ENCODE assay signal across 31 mouse cellular contexts in genomic region chr14:21583868-21584267, GRCm38 (mm10).
DNase-seq lines count a peak whose midpoint lies in the region; ATAC-seq and TF ChIP-seq lines count a peak whose summit lies in the region.
"Had no signal": no experiment of that assay in that cellular context is flagged by ENCODE, and none has a peak within 500 bp of the region (broad histone marks: within the 10 kb centered on the region; RNA-seq: fewer than 3 reads in every experiment).

No protein-coding gene starts in this region.

- no peak overlapping the region for H3K9ac ChIP-seq in liver, embryonic 11.5 days (ENCODE audit: low read depth, low read length)
- peak overlapping the region; percentile 9; the same call in 1 of the 2 replicates for H3K9ac ChIP-seq in liver, embryonic 14.5 days (replicated peaks)
- no peak overlapping the region for H3K9ac ChIP-seq in neural tube, embryonic 15.5 days (replicated peaks)
- H3K9ac ChIP-seq: embryonic facial prominence, embryonic 13.5 days; forebrain, embryonic 12.5 days; forebrain, postnatal 0 days; hindbrain, embryonic 15.5 days; limb, embryonic 15.5 days; lung, embryonic 15.5 days; midbrain, embryonic 12.5 days had no signal

- TF ChIP-seq CTCF in gastrocnemius, adult 2 months (IDR thresholded peaks at IDR 0.05): no peak
- TF ChIP-seq CTCF in liver, embryonic 14.5 days (IDR thresholded peaks at IDR 0.05; ENCODE audit: low read depth): no peak

- no peaks in the 10 kb centered on the region for H3K36me3 ChIP-seq in liver, embryonic 11.5 days (ENCODE audit: control insufficient read depth, insufficient read depth, low read length)
- H3K36me3 ChIP-seq in liver, embryonic 14.5 days (replicated peaks; ENCODE audit: control insufficient read depth, insufficient read depth, low read depth): no peaks in the 10 kb centered on the region
- no peaks in the 10 kb centered on the region for H3K36me3 ChIP-seq in neural tube, embryonic 15.5 days
- H3K36me3 ChIP-seq: embryonic facial prominence, embryonic 13.5 days; forebrain, embryonic 12.5 days; hindbrain, embryonic 10.5 days; hindbrain, embryonic 15.5 days; limb, embryonic 10.5 days; limb, embryonic 15.5 days; lung, embryonic 15.5 days; midbrain, embryonic 12.5 days had no signal

- no peaks in the 10 kb centered on the region for H3K27me3 ChIP-seq in liver, embryonic 11.5 days (replicated peaks; ENCODE audit: control insufficient read depth, insufficient read depth, low read length)
- no peaks in the 10 kb centered on the region for H3K27me3 ChIP-seq in liver, embryonic 14.5 days (ENCODE audit: control insufficient read depth, insufficient read depth, low read length)
- no peaks in the 10 kb centered on the region for H3K27me3 ChIP-seq in neural tube, embryonic 15.5 days (replicated peaks)
- H3K27me3 ChIP-seq: CH12.LX; embryonic facial prominence, embryonic 13.5 days; forebrain, embryonic 12.5 days; hindbrain, embryonic 15.5 days; limb, embryonic 15.5 days; lung, embryonic 15.5 days; midbrain, embryonic 12.5 days; Patski had no signal

- no peak overlapping the region for H3K4me2 ChIP-seq in liver, embryonic 11.5 days
- H3K4me2 ChIP-seq in liver, embryonic 14.5 days (ENCODE audit: low read depth): peak overlapping the region; percentile 22; the same call in 1 of the 2 replicates
- H3K4me2 ChIP-seq in neural tube, embryonic 15.5 days: no peak overlapping the region
- H3K4me2 ChIP-seq: embryonic facial prominence, embryonic 13.5 days; forebrain, embryonic 12.5 days; heart, embryonic 11.5 days; hindbrain, embryonic 15.5 days; limb, embryonic 15.5 days; lung, embryonic 15.5 days; midbrain, embryonic 12.5 days had no signal

- ATAC-seq in liver, embryonic 11.5 days (replicated peaks; ENCODE audit: low FRiP score): peak; percentile 67
- peak; percentile 76 for ATAC-seq in liver, embryonic 14.5 days (ENCODE audit: insufficient read depth)
- ATAC-seq in megakaryocyte-erythroid progenitor cell, adult 5-6 weeks (replicated peaks; ENCODE audit: low FRiP score, low TSS enrichment, poor library complexity, severe bottlenecking): peak; percentile 64
- ATAC-seq in neural tube, embryonic 15.5 days (ENCODE audit: low FRiP score): no peak
- ATAC-seq: inflammation-experienced regulatory T-cells, adult 6 months; Patski had no signal

- TF ChIP-seq EP300 in liver, embryonic 14.5 days (IDR thresholded peaks at IDR 0.05; ENCODE audit: low read depth): peak; percentile 50; the same call in 1 of the 2 replicates

- 58% methylated on average over 5 of the region's 5 CpGs for WGBS in liver, embryonic 11.5 days
- 20% methylated on average over 5 of the region's 5 CpGs for WGBS in liver, embryonic 14.5 days (ENCODE audit: insufficient replicate concordance)
- WGBS in neural tube, embryonic 15.5 days: 77% methylated on average over 5 of the region's 5 CpGs

- DNase-seq in gastrocnemius, adult 2 months: no peak
- no peak for DNase-seq in gastrocnemius, adult 18-20 months (ENCODE audit: low spot score)
- no peak for DNase-seq in liver, embryonic 11.5 days (ENCODE audit: low spot score)
- DNase-seq in liver: no peak
- DNase-seq in liver, embryonic 14.5 days (ENCODE audit: low read depth in 3 of 3, low spot score in 3 of 3): peak in 2 of 3 experiments; percentile 35 to 36
- DNase-seq in cerebellum, postnatal 10 days: no peak
- DNase-seq: cerebellum, adult 8-10 months; forebrain, postnatal 0 days; gastrocnemius, postnatal 25 days; heart, postnatal 10 days; kidney, adult 11 months; kidney, postnatal 4 days; right cerebral cortex, adult 18-20 months; thymus, adult 18-20 months; thymus, postnatal 25 days had no signal

- intact Hi-C loops in gastrocnemius, adult 2 months (cut with DNase I): no loop called here

- H3K4me1 ChIP-seq in liver, embryonic 11.5 days (replicated peaks; ENCODE audit: control insufficient read depth, insufficient read depth, low read length): peaks cover 20% of the 10 kb centered on the region
- peaks cover 9 to 11% of the 10 kb centered on the region in 2 experiments; a peak in 3 of 4 replicates for H3K4me1 ChIP-seq in liver, embryonic 14.5 days (replicated peaks; ENCODE audit: control insufficient read depth in 2 of 2, insufficient read depth in 2 of 2, low read length in 1 of 2)
- peaks cover 51% of the 10 kb centered on the region for H3K4me1 ChIP-seq in neural tube, embryonic 15.5 days

- no peak overlapping the region for H3K4me3 ChIP-seq in gastrocnemius, adult 2 months
- H3K4me3 ChIP-seq in liver, embryonic 11.5 days (ENCODE audit: low read depth, low read length): no peak overlapping the region
- H3K4me3 ChIP-seq in liver, embryonic 14.5 days (ENCODE audit: insufficient read depth in 1 of 2, low read depth in 2 of 2, low read length in 2 of 2): no peak overlapping the region
- no peak overlapping the region for H3K4me3 ChIP-seq in neural tube, embryonic 15.5 days (replicated peaks)
- H3K4me3 ChIP-seq: embryonic facial prominence, embryonic 13.5 days; erythroblast, embryonic 14.5 days; forebrain, embryonic 12.5 days; hindbrain, embryonic 10.5 days; hindbrain, embryonic 15.5 days; limb, embryonic 10.5 days; limb, embryonic 15.5 days; lung, embryonic 15.5 days; midbrain, embryonic 12.5 days had no signal

- no peaks in the 10 kb centered on the region for H3K9me3 ChIP-seq in liver, embryonic 11.5 days (ENCODE audit: control insufficient read depth, low read length)
- H3K9me3 ChIP-seq in liver, embryonic 14.5 days (ENCODE audit: control insufficient read depth, low read length): no peaks in the 10 kb centered on the region
- no peaks in the 10 kb centered on the region for H3K9me3 ChIP-seq in neural tube, embryonic 15.5 days (replicated peaks)
- H3K9me3 ChIP-seq: embryonic facial prominence, embryonic 13.5 days; forebrain, embryonic 12.5 days; hindbrain, embryonic 10.5 days; hindbrain, embryonic 15.5 days; limb, embryonic 10.5 days; limb, embryonic 15.5 days; lung, embryonic 15.5 days; midbrain, embryonic 12.5 days had no signal

- H3K27ac ChIP-seq in gastrocnemius, adult 2 months: peak overlapping the region; percentile 56; the same call in 1 of the 2 replicates
- no peak overlapping the region for H3K27ac ChIP-seq in liver, embryonic 11.5 days (ENCODE audit: low read depth, low read length)
- H3K27ac ChIP-seq in liver, embryonic 14.5 days: no peak overlapping the region
- H3K27ac ChIP-seq in neural tube, embryonic 15.5 days (replicated peaks): no peak overlapping the region
- H3K27ac ChIP-seq: embryonic facial prominence, embryonic 13.5 days; forebrain, embryonic 12.5 days; hindbrain, embryonic 10.5 days; limb, embryonic 10.5 days; lung, embryonic 15.5 days; stomach, postnatal 0 days had no signal

Comparison
In these comparisons a context has a peak if more than half of its experiments do, and no peak if none do; other contexts are left out.
1. DNase-seq: peak in liver, embryonic 14.5 days (2 of 3); none in gastrocnemius, adult 2 months (single experiment), gastrocnemius, adult 18-20 months (single experiment), liver, embryonic 11.5 days (single experiment), liver (single experiment) and cerebellum, postnatal 10 days (0 of 2).